Mouse (Mus musculus) forebrain, embryonic 14.5 days (tissue): ENCODE measurements around the gene Atn1. TPM values are rescaled to one million over a fixed set of nuclear protein-coding genes. Genes with fewer than 3 reads are reported as not detected.

Experiments
- ATAC-seq: fragments of 200-750 bp; cut with Nextera tagmentation; 2 replicates; pipeline ENCODE4 v1.8.0; 2017; ENCODE audit warnings: mild to moderate bottlenecking, moderate library complexity
- DNase-seq: peaks from one replicate; pipeline ENCODE4 v3.0.0-alpha.2; 2015; ENCODE audit warnings: low spot score
- H3K27ac ChIP-seq: fragments of 300-500 bp; sonication (generic); 2 replicates; pipeline ENCODE4 v1.5.1; 2014; ENCODE audit warnings: low read depth, mild to moderate bottlenecking, control low read depth, low read length, moderate library complexity
- H3K27me3 ChIP-seq: fragments of 300-500 bp; sonication (generic); replicated peaks from 2 replicates; pipeline ENCODE4 v1.6.1; 2014; ENCODE audit warnings: low read length, control low read depth, mixed read lengths; ENCODE audit not compliant: control insufficient read depth, insufficient read depth
- H3K36me3 ChIP-seq: fragments of 300-500 bp; sonication (generic); 2 replicates; pipeline ENCODE4 v1.6.1; 2014; ENCODE audit warnings: low read length, control low read depth; ENCODE audit not compliant: control insufficient read depth, insufficient read depth
- H3K4me1 ChIP-seq: fragments of 300-500 bp; sonication (generic); 2 replicates; pipeline ENCODE4 v1.6.1; 2014; ENCODE audit warnings: antibody characterized with exemption, low read length, control low read depth; ENCODE audit not compliant: control insufficient read depth, insufficient read depth
- H3K4me2 ChIP-seq: fragments of 300-500 bp; sonication (generic); 2 replicates; pipeline ENCODE4 v1.6.1; 2014; ENCODE audit warnings: mild to moderate bottlenecking, control low read depth, low read length
- H3K4me3 ChIP-seq: fragments of 300-500 bp; sonication (generic); 2 replicates; pipeline ENCODE4 v1.5.1; 2014; ENCODE audit warnings: low read depth, low read length, control low read depth
- H3K9ac ChIP-seq: fragments of 300-500 bp; sonication (generic); 2 replicates; pipeline ENCODE4 v1.6.1; 2014; ENCODE audit warnings: mild to moderate bottlenecking, low read length, control low read depth, moderate library complexity
- H3K9me3 ChIP-seq: fragments of 300-500 bp; sonication (generic); replicated peaks from 2 replicates; pipeline ENCODE4 v1.6.1; 2016; ENCODE audit warnings: low read length, control low read depth, mixed read lengths; ENCODE audit not compliant: control insufficient read depth
- WGBS: fragments of 180-500 bp; shearing (Covaris S2); extraction: QIAGEN DNeasy Blood & Tissue Kit; methylation state at CpG from one replicate; pipeline ENCODE4 v1.1.7; 2014; 5-methylcytosine and 5-hydroxymethylcytosine counted together
- polyA plus RNA-seq: library from polyadenylated mRNA; unstranded; fragments of >200 nt; fragmentation: Nextera tagmentation; extraction: Ambion mirVana; gene quantifications from 2 replicates; pipeline ENCODE4 v1.2.1, GENCODE M21; 2014

Gene Atn1
- polyA plus RNA-seq, 1 experiment from 2014 or later = 12.2 TPM

DNA sequence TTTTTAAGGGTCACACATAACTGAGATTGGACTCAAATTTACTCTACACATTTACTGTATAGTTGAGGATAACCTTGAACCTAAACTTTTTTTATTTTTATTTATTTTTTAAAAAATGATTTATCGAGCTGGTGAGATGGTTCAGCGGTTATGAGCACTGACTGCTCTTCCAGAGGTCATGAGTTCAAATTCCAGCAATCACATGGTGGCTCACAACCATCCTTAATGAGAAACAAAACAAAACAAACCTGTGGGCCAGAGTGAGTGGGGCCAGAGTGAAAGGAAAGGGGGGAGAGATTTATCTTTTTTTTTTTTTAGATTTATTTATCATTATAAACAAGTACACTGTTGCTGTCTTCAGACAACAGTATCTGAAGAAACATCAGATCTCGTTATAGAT is 35.6 kb upstream of the Atn1 start:
- no peaks in the 10 kb centered on the region for H3K36me3 ChIP-seq
- DNase-seq (no peak), ATAC-seq (no peak)
- no peaks in the 10 kb centered on the region for H3K9me3 ChIP-seq
- H3K4me1 ChIP-seq = no peaks in the 10 kb centered on the region
- no peak overlapping the region for H3K9ac ChIP-seq
- no peak overlapping the region for H3K4me2 ChIP-seq
- H3K27ac ChIP-seq = no peak overlapping the region
- 87% methylated on average over 3 of the region's 3 CpGs for WGBS
- H3K27me3 ChIP-seq = no peaks in the 10 kb centered on the region
- H3K4me3 ChIP-seq = no peak overlapping the region

DNA sequence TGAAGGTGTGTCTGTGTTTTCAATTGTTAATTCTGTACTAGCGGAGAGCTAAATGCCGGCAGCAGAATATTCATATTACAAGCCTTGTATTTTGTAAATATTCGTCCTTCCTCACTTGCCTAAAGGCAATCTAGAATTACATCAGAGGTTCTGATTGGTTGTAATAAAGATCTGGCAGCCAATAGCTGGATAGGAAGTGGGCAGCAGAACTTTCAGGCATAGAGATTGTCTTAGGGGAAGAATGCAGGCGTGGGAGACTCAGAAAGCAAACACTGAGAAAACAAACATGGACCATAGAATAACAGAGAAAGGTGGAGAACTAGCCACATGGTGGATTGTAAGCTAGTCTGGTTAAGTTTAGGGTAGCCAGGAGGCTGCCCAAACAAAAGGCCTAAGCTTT is 33.8 kb upstream of the Atn1 start:
- Histone ChIP-seq H3K36me3 (no peaks in the 10 kb centered on the region), H3K27me3 (no peaks in the 10 kb centered on the region), H3K27ac (no peak overlapping the region), H3K4me3 (no peak overlapping the region), H3K9me3 (no peaks in the 10 kb centered on the region), H3K9ac (no peak overlapping the region), H3K4me2 (no peak overlapping the region), H3K4me1 (no peaks in the 10 kb centered on the region)
- no peak for ATAC-seq
- WGBS = 79% methylated on average over 4 of the region's 4 CpGs
- DNase-seq = no peak

- H3K4me1 ChIP-seq = no peaks in the 10 kb centered on the region
- H3K9me3 ChIP-seq = no peaks in the 10 kb centered on the region
- no peak for ATAC-seq
- H3K27ac ChIP-seq = no peak overlapping the region
- no peaks in the 10 kb centered on the region for H3K36me3 ChIP-seq
- no peak for DNase-seq
- no peak overlapping the region for H3K4me2 ChIP-seq
- no peak overlapping the region for H3K4me3 ChIP-seq
- no peak overlapping the region for H3K9ac ChIP-seq
- no peaks in the 10 kb centered on the region for H3K27me3 ChIP-seq
- WGBS = 88% methylated on average over 4 of the region's 4 CpGs
These were observed 33.2 kb upstream of the Atn1 start for GRCm38 (mm10) chr6:124789519-124789918.

- Histone ChIP-seq H3K27me3 (no peaks in the 10 kb centered on the region), H3K9ac (no peak overlapping the region), H3K4me2 (no peak overlapping the region), H3K36me3 (no peaks in the 10 kb centered on the region), H3K27ac (no peak overlapping the region), H3K4me3 (no peak overlapping the region), H3K4me1 (no peaks in the 10 kb centered on the region), H3K9me3 (no peaks in the 10 kb centered on the region)
- ATAC-seq (no peak), DNase-seq (no peak)
- 86% methylated on average over 10 of the region's 10 CpGs for WGBS
These were observed 31.4 kb upstream of the Atn1 start for GRCm38 (mm10) chr6:124787722-124788121.

DNA sequence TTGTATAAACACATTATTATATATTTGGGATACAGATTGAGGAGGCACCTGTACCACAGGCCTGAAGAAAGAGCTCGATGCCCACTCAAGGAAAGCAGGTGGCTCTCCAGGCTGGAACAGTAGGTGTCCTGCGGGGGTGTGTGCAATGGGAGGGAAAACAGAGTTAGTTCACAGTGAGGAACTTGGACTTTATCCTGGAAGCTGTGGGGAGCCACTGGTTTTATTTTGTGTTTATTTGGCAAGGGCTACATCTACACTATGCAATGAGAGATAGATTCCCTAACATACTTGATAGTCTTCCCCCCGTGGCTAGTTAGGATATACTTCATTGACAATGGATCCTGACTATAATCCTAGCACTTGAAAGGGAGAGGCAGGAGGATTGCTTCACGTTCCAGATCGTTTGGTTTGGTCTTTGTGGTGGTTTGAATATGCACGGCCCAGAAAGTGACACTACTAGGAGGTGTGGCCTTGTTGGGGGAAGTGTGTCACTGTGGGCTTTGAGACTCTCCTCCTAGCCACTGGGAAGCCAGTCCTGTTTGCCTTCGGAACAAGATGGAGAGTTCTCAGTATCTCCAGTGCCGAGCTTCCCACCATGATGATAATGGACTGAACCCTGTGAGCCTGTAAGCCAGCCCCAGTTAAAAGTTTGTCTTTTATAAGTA is 30.6 kb upstream of the Atn1 start:
- no peak for ATAC-seq
- Histone ChIP-seq H3K4me3 (no peak overlapping the region), H3K36me3 (no peaks in the 10 kb centered on the region), H3K9ac (no peak overlapping the region), H3K4me1 (0 out of 2 replicates have a peak, but pooled peaks cover 2% of the 10 kb centered on the region), H3K27ac (no peak overlapping the region), H3K4me2 (no peak overlapping the region), H3K9me3 (no peaks in the 10 kb centered on the region), H3K27me3 (no peaks in the 10 kb centered on the region)
- DNase-seq = no peak
- 48% methylated on average over 8 of the region's 8 CpGs for WGBS

DNA sequence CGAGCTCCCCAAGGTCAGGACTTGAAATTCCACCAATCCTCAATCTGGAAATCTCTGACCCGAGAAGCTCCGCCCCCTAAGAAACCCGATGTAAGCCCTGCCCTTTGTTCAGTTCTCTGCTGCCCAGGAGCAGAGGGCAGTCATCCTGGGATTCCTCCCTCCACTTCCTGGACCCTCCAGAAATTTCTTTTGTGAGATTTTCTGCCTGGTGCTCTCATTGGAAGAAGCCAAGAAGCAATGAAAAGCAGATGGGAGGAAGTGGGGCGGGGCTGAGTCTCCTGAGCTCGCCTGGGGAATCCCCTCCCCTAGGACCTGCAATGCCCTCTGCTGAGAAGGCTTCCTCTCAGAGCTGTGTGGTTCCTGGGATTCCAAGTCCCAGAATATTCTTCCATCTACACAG is 26.1 kb upstream of the Atn1 start:
- H3K36me3 ChIP-seq = no peaks in the 10 kb centered on the region
- H3K9me3 ChIP-seq = no peaks in the 10 kb centered on the region
- H3K9ac ChIP-seq = no peak overlapping the region
- DNase-seq = no peak
- H3K4me3 ChIP-seq = no peak overlapping the region
- peaks cover 2% of the 10 kb centered on the region; the same call in 1 of the 2 replicates for H3K4me1 ChIP-seq
- ATAC-seq = no peak
- H3K27ac ChIP-seq = no peak overlapping the region
- WGBS = 23% methylated on average over 6 of the region's 6 CpGs
- H3K4me2 ChIP-seq = no peak overlapping the region; the same call in 1 of the 2 replicates
- no peaks in the 10 kb centered on the region for H3K27me3 ChIP-seq

- 86% methylated on average over 7 of the region's 7 CpGs for WGBS
- Histone ChIP-seq H3K9ac (no peak overlapping the region), H3K27ac (no peak overlapping the region), H3K9me3 (no peaks in the 10 kb centered on the region), H3K4me1 (peaks cover 2% of the 10 kb centered on the region; the same call in 1 of the 2 replicates), H3K27me3 (no peaks in the 10 kb centered on the region), H3K4me2 (no peak overlapping the region), H3K4me3 (no peak overlapping the region), H3K36me3 (no peaks in the 10 kb centered on the region)
- DNase-seq = no peak
- ATAC-seq = no peak
These were observed 24.6 kb upstream of the Atn1 start for GRCm38 (mm10) chr6:124780917-124781316.

DNA sequence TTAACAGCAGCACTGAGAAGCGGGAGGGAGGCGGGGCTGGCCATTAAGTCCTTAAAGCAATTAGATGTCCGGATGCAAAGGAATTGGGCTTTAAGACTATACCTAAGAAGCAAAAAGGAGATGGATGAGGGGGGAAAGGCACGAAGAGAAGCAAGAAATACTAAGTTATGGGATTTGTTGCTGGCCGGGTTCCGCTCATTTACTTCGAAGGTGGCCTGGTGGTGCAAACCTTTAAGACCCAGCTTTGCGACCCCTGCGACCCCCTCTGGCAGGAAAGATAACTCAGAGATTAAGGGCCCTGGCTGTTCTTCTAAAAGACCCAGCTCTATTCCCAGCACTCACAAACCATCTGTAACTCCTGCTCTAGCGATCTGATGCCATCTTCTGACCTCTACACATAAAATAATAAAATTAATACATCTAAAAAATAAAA is 23.7 kb upstream of the Atn1 start:
- peak overlapping the region; percentile 1; the same call in 1 of the 2 replicates for H3K9ac ChIP-seq
- 1% methylated on average over 10 of the region's 10 CpGs for WGBS

GRCm38 (mm10) chr6:124779222-124779983 is 23.1 kb upstream of the Atn1 start, which contains the start of gene Lrrc23:
Gene Lrrc23, minus strand, starts transcription at chr6:124779727.
- H3K36me3 ChIP-seq = no peaks in the 10 kb centered on the region
- H3K4me1 ChIP-seq = peaks cover 2% of the 10 kb centered on the region; the same call in 1 of the 2 replicates
- no peaks in the 10 kb centered on the region for H3K27me3 ChIP-seq
- peak within 1 kb of the TSS; percentile 1; the same call in 1 of the 2 replicates for H3K9ac ChIP-seq
- peak within 1 kb of the TSS; percentile 66 for H3K4me2 ChIP-seq
- peak within 1 kb of the TSS; percentile 29 for H3K4me3 ChIP-seq
- no peak within 1 kb of the TSS for H3K27ac ChIP-seq
- ATAC-seq (peak; percentile 71), DNase-seq (peak; percentile 80)
- WGBS = 2% methylated on average over 23 of the region's 23 CpGs
- H3K9me3 ChIP-seq = no peaks in the 10 kb centered on the region

More for the DNA sequence above, 23.7 kb upstream of the Atn1 start:
- Histone ChIP-seq H3K4me1 (peaks cover 2% of the 10 kb centered on the region; the same call in 1 of the 2 replicates), H3K27me3 (no peaks in the 10 kb centered on the region), H3K4me3 (peak overlapping the region; percentile 29), H3K4me2 (peak overlapping the region; percentile 66), H3K27ac (no peak overlapping the region), H3K9me3 (no peaks in the 10 kb centered on the region), H3K36me3 (no peaks in the 10 kb centered on the region)
- no peak for DNase-seq
- ATAC-seq = 0 out of 2 replicates have a peak, but pooled peaks have one; percentile 25
